In genomic region chr14:75283609-75284192, GRCm38 (mm10) we compare ENCODE assay signal across 8 mouse cellular contexts. TPM values are rescaled to one million over a fixed set of nuclear protein-coding genes. Genes with fewer than 3 reads are reported as not detected.
DNase-seq lines count a peak whose midpoint lies in the region; ATAC-seq and TF ChIP-seq lines count a peak whose summit lies in the region.

No protein-coding gene starts in this region.

- no peak for TF ChIP-seq EP300 in stomach, postnatal 0 days (optimal IDR thresholded peaks at IDR 0.05)

- no peaks in the 10 kb centered on the region for H3K9me3 ChIP-seq in hindbrain, embryonic 12.5 days (replicated peaks)
- no peaks in the 10 kb centered on the region for H3K9me3 ChIP-seq in stomach, postnatal 0 days (ENCODE audit: control insufficient read depth, low read length)

- peaks cover 1% of the 10 kb centered on the region for H3K4me1 ChIP-seq in cortical plate, adult 2 months (ENCODE audit: control insufficient read depth, insufficient read depth, low read length)
- H3K4me1 ChIP-seq in hindbrain, embryonic 12.5 days: peaks cover 11% of the 10 kb centered on the region
- H3K4me1 ChIP-seq in stomach, postnatal 0 days (replicated peaks; ENCODE audit: control insufficient read depth, insufficient read depth): no peaks in the 10 kb centered on the region

- no peak for TF ChIP-seq POLR2A in cortical plate, adult 2 months (IDR thresholded peaks at IDR 0.05; ENCODE audit: extremely low read depth, insufficient read depth, low read length)

- peaks cover 49% of the 10 kb centered on the region for H3K79me2 ChIP-seq in C2C12 (ENCODE audit: control insufficient read depth, insufficient read depth)

- no peaks in the 10 kb centered on the region for H3K36me3 ChIP-seq in C2C12 (ENCODE audit: control insufficient read depth, insufficient read depth)
- no peaks in the 10 kb centered on the region for H3K36me3 ChIP-seq in hindbrain, embryonic 12.5 days
- H3K36me3 ChIP-seq in stomach, postnatal 0 days (ENCODE audit: control insufficient read depth, insufficient read depth, low read length): no peaks in the 10 kb centered on the region

- peak overlapping the region; percentile 88 for H3K4me2 ChIP-seq in hindbrain, embryonic 12.5 days (replicated peaks)
- H3K4me2 ChIP-seq in stomach, postnatal 0 days (replicated peaks; ENCODE audit: low read depth): peak overlapping the region; percentile 79

- peak overlapping the region; percentile 34 for H3ac ChIP-seq in C2C12 (ENCODE audit: control insufficient read depth, insufficient read length, low read depth)

- peaks cover 41% of the 10 kb centered on the region for H3K79me3 ChIP-seq in C2C12 (ENCODE audit: low read depth)

- ATAC-seq in hindbrain, embryonic 12.5 days (ENCODE audit: low FRiP score): peak; percentile 51
- no peak for ATAC-seq in stomach, postnatal 0 days (ENCODE audit: low FRiP score, low TSS enrichment)

- intact Hi-C loops in gastrocnemius, postnatal 14 days (cut with DNase I; ENCODE audit: low total_unique reads): no loop called here

- DNase-seq in gastrocnemius, postnatal 10 days: peak; percentile 6
- DNase-seq in gastrocnemius, postnatal 25 days: no peak
- DNase-seq in lung, postnatal 10 days: peak; percentile 26
- DNase-seq in stomach, postnatal 0 days (ENCODE audit: low spot score): no peak
- no peak for DNase-seq in gastrocnemius, postnatal 14 days

- TF ChIP-seq CTCF in C2C12 (IDR thresholded peaks at IDR 0.05; ENCODE audit: control insufficient read depth, insufficient read depth, insufficient read length): no peak
- no peak for TF ChIP-seq CTCF in cortical plate, adult 2 months (IDR thresholded peaks at IDR 0.05; ENCODE audit: extremely low read depth, insufficient read depth, low read length)
- TF ChIP-seq CTCF in stomach, postnatal 0 days (IDR thresholded peaks at IDR 0.05; ENCODE audit: low read depth): no peak

- H3K27me3 ChIP-seq in C2C12 (ENCODE audit: control insufficient read depth, insufficient read depth, insufficient read length): peaks cover 3% of the 10 kb centered on the region
- no peaks in the 10 kb centered on the region for H3K27me3 ChIP-seq in hindbrain, embryonic 12.5 days
- no peaks in the 10 kb centered on the region for H3K27me3 ChIP-seq in stomach, postnatal 0 days (ENCODE audit: control insufficient read depth, insufficient read depth, low read length)

- peak overlapping the region; percentile 92 for H3K9ac ChIP-seq in hindbrain, embryonic 12.5 days
- peak overlapping the region; percentile 92 for H3K9ac ChIP-seq in stomach, postnatal 0 days (ENCODE audit: low read length)

- peak overlapping the region; percentile 94 for H3K4me3 ChIP-seq in C2C12 (ENCODE audit: insufficient read depth, poor library complexity, severe bottlenecking)
- H3K4me3 ChIP-seq in cortical plate, adult 2 months (ENCODE audit: insufficient read depth, low read length): peak overlapping the region; percentile 95
- peak overlapping the region; percentile 99 for H3K4me3 ChIP-seq in hindbrain, embryonic 12.5 days
- H3K4me3 ChIP-seq in stomach, postnatal 0 days (ENCODE audit: low read depth, low read length): peak overlapping the region; percentile 98

- WGBS in hindbrain, embryonic 12.5 days: 6% methylated on average over 19 of the region's 19 CpGs
- WGBS in stomach, postnatal 0 days: 3% methylated on average over 19 of the region's 19 CpGs

- H3K27ac ChIP-seq in cortical plate, adult 2 months (ENCODE audit: insufficient read depth, low read length): peak overlapping the region; percentile 70
- H3K27ac ChIP-seq in hindbrain, embryonic 12.5 days: peak overlapping the region; percentile 85
- H3K27ac ChIP-seq in stomach, postnatal 0 days (replicated peaks): peak overlapping the region; percentile 90; the same call in 1 of the 2 replicates

TF ChIP-seq in C2C12, 6 proteins besides CTCF, POLR2A, EP300 and RAD21:
- TF ChIP-seq MAX (IDR thresholded peaks at IDR 0.05) (no peak), USF1 (IDR thresholded peaks at IDR 0.05; ENCODE audit: low read depth) (peak; percentile 30)

RNA-seq across cellular contexts. Expression of gene Zc3h13, which starts 0.5 kb away (rescaled TPM):
- 10 to 100 TPM; 20.2 to 23.9 TPM for total RNA-seq in gastrocnemius, postnatal 10 days (2021)
- total RNA-seq in gastrocnemius, postnatal 25 days (2021): 10 to 100 TPM; 15.1 to 19.2 TPM
- polyA plus RNA-seq in C2C12 (2012; fragmentation: generic; extraction: Trizol): 9.8 TPM
- 32.1 and 33.3 TPM in 2 replicates for polyA plus RNA-seq in cortical plate, adult 2 months (2012; rRNA removed)
- polyA plus RNA-seq in hindbrain, embryonic 12.5 days (2016; fragmentation: Nextera tagmentation; extraction: Ambion mirVana): 38.9 and 43.9 TPM in 2 replicates
- polyA plus RNA-seq in stomach, postnatal 0 days (2015; fragmentation: Nextera tagmentation; extraction: Ambion mirVana): 13.9 and 15.9 TPM in 2 replicates
- 10 to 100 TPM; 14.4 to 16.6 TPM for total RNA-seq in gastrocnemius, postnatal 14 days (2021)

RNA-seq across cellular contexts. Expression of gene Cpb2, which starts 41.6 kb away (rescaled TPM):
- not detected for total RNA-seq in gastrocnemius, postnatal 10 days (2021)
- total RNA-seq in gastrocnemius, postnatal 25 days (2021): not detected
- polyA plus RNA-seq in C2C12 (2012; fragmentation: generic; extraction: Trizol): not detected
- not detected in 2 replicates for polyA plus RNA-seq in cortical plate, adult 2 months (2012; rRNA removed)
- polyA plus RNA-seq in hindbrain, embryonic 12.5 days (2016; fragmentation: Nextera tagmentation; extraction: Ambion mirVana): not detected in 2 replicates
- polyA plus RNA-seq in stomach, postnatal 0 days (2015; fragmentation: Nextera tagmentation; extraction: Ambion mirVana): 2.9 and 3.1 TPM in 2 replicates
- total RNA-seq in gastrocnemius, postnatal 14 days (2021): not detected

Comparison
In these comparisons a context has a peak if more than half of its experiments do, and no peak if none do; other contexts are left out.
1. DNase-seq: peak in gastrocnemius, postnatal 10 days (single experiment) and lung, postnatal 10 days (single experiment); none in gastrocnemius, postnatal 25 days (single experiment), stomach, postnatal 0 days (single experiment) and gastrocnemius, postnatal 14 days (single experiment).
2. Peak in every context shown above with its lines, with median percentiles within 50 percentile points of each other: H3K4me3 ChIP-seq and H3K27ac ChIP-seq.